Mouse (Mus musculus): ENCODE measurements around the gene Tmem184c. TPM values are rescaled to one million over a fixed set of nuclear protein-coding genes. Genes with fewer than 3 reads are reported as not detected.

Tmem184c gene
- polyA plus RNA-seq, 1 experiment from 2014 or later, result 25.7 TPM

Other genes with a start within 250 kb of the Tmem184c start
- 24.2 and 26.2 TPM in 2 replicates for gene Arhgap10, start 92.7 kb downstream of the Tmem184c start, polyA plus RNA-seq (2014; fragmentation: Nextera tagmentation; extraction: Ambion mirVana)
- gene Prmt9, start 61.3 kb downstream of the Tmem184c start, polyA plus RNA-seq (2014; fragmentation: Nextera tagmentation; extraction: Ambion mirVana), result 14.7 and 16.7 TPM in 2 replicates
- gene Ednra, start 113.8 kb upstream of the Tmem184c start, polyA plus RNA-seq (2014; fragmentation: Nextera tagmentation; extraction: Ambion mirVana), result 47.3 and 49.0 TPM in 2 replicates